ENCODE assay signal across 17 mouse cellular contexts in the genomic region with DNA sequence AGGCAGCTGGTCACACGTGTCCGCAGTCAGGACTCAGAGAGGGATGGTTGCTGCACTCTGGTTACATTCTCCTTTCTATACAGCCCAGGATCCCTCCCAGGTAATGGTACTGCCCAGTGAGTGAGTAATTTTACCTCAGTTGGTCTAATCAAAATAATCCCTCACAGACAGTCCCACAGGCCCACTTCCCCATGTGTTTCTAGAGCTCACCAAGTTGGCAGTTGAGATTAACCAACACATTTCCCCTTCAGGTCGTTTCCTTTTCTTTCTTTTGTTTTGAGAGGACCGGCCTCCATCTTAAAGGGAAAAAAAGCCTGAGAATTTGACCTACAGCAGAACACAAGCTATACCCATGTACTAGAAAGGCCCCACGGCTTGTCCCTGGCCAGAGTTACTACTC.
"Had no signal": no experiment of that assay in that cellular context is flagged by ENCODE, and none has a peak within 500 bp of the region (broad histone marks: within the 10 kb centered on the region; RNA-seq: fewer than 3 reads in every experiment).

No protein-coding gene starts in this region.

- H3K4me2 ChIP-seq: lung, embryonic 14.5 days; midbrain, embryonic 12.5 days; neural tube, embryonic 12.5 days; stomach, embryonic 15.5 days had no signal

- H3K27ac ChIP-seq: midbrain, embryonic 12.5 days; neural tube, embryonic 12.5 days; stomach, embryonic 15.5 days; stomach, postnatal 0 days had no signal

- H3K4me3 ChIP-seq: megakaryocyte, embryonic 14.5 days; midbrain, embryonic 12.5 days; neural tube, embryonic 12.5 days; stomach, embryonic 15.5 days had no signal

- DNase-seq: lung, adult 18-20 months; lung, embryonic 14.5 days; lung, postnatal 10 days; lung, postnatal 4 days; midbrain, embryonic 14.5 days; retina, postnatal 1 day; right cerebral cortex, adult 18-20 months; right cerebral cortex, postnatal 25 days; thymus, adult 2 months; thymus, postnatal 25 days; thymus, postnatal 4 days had no signal

- H3K9me3 ChIP-seq: megakaryocyte, embryonic 14.5 days; midbrain, embryonic 12.5 days; neural tube, embryonic 12.5 days; stomach, embryonic 15.5 days had no signal

- H3K36me3 ChIP-seq: midbrain, embryonic 12.5 days; neural tube, embryonic 12.5 days; stomach, embryonic 15.5 days had no signal

- H3K27me3 ChIP-seq: megakaryocyte, embryonic 14.5 days; midbrain, embryonic 12.5 days; neural tube, embryonic 12.5 days; stomach, embryonic 15.5 days had no signal

- ATAC-seq: midbrain, embryonic 16.5 days had no signal

- H3K9ac ChIP-seq: lung, embryonic 14.5 days; midbrain, embryonic 12.5 days; neural tube, embryonic 12.5 days; stomach, embryonic 15.5 days had no signal
